Mouse (Mus musculus) forebrain, embryonic 12.5 days (tissue): ENCODE measurements at regions not wholly inside any gene's neighbourhood (a gene's known extent, or its start where the extent isn't known, plus 50 kb on each side); places are given as distances from the start of the nearest gene placed in this dataset.

Experiments used
- ATAC-seq: fragments of 200-750 bp; cut with Nextera tagmentation; 2 replicates; pipeline ENCODE4 v1.8.0; 2017; ENCODE audit warnings: moderate TSS enrichment; ENCODE audit not compliant: low FRiP score
- H3K27ac ChIP-seq: fragments of 300-500 bp; sonication (generic); 2 replicates; pipeline ENCODE4 v1.5.1; 2016; ENCODE audit warnings: mild to moderate bottlenecking
- H3K27me3 ChIP-seq: fragments of 300-500 bp; sonication (generic); 2 replicates; pipeline ENCODE4 v1.6.1; 2016; ENCODE audit warnings: mild to moderate bottlenecking
- H3K36me3 ChIP-seq: fragments of 300-500 bp; sonication (generic); replicated peaks from 2 replicates; pipeline ENCODE4 v1.6.1; 2016; ENCODE audit warnings: mild to moderate bottlenecking
- H3K4me1 ChIP-seq: fragments of 300-500 bp; sonication (generic); 2 replicates; pipeline ENCODE4 v1.6.1; 2016
- H3K4me2 ChIP-seq: fragments of 300-500 bp; sonication (generic); 2 replicates; pipeline ENCODE4 v1.6.1; 2016; ENCODE audit warnings: mild to moderate bottlenecking, moderate library complexity
- H3K4me3 ChIP-seq: fragments of 300-500 bp; sonication (generic); replicated peaks from 2 replicates; pipeline ENCODE4 v1.5.1; 2016; ENCODE audit warnings: mild to moderate bottlenecking
- H3K9ac ChIP-seq: fragments of 300-500 bp; sonication (generic); 2 replicates; pipeline ENCODE4 v1.6.1; 2016; ENCODE audit warnings: mild to moderate bottlenecking
- H3K9me3 ChIP-seq: fragments of 300-500 bp; sonication (generic); 2 replicates; pipeline ENCODE4 v1.6.1; 2016
- WGBS: fragments of 180-500 bp; shearing (Covaris S2); methylation state at CpG from one replicate; pipeline ENCODE4 v1.1.7; 2016; 5-methylcytosine and 5-hydroxymethylcytosine counted together

DNA sequence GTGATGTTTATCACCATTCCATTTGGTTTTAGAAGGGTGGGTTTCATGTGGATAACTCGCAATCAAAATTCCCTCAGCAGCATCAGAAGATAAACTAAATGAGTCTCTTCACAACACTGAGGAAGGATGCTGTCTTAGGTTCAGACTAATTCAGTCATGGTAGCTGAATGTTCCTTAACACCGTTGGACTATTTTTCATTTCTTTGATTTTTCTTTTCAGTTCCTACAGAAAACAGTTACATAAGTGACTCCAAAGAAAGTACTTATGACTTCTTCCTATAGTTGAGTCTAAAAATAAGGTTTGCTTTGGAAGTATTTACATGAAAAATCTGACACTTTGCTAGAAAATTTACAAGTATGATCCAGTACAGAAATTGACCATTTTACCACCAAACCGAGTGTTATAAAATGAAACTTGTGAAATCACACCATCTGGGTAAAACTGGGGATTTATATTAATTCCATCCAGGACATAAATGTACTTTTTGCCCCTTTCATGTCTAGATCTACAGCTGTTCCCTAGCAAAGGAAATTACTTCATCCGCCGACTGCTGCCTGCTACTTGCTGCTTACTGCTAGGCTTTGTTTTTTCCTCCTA, 430.3 kb downstream of the Lipi start:
- H3K4me1 ChIP-seq = no peaks in the 10 kb centered on the region
- H3K27me3 ChIP-seq = no peaks in the 10 kb centered on the region
- no peaks in the 10 kb centered on the region for H3K9me3 ChIP-seq
- 91% methylated on average over 5 of the region's 5 CpGs for WGBS
- no peak overlapping the region for H3K4me2 ChIP-seq
- H3K9ac ChIP-seq = no peak overlapping the region
- no peak overlapping the region for H3K4me3 ChIP-seq
- no peak for ATAC-seq
- H3K27ac ChIP-seq = no peak overlapping the region
- no peaks in the 10 kb centered on the region for H3K36me3 ChIP-seq
